Mouse (Mus musculus): Measurements from ENCODE around the gene Itga4. TPM values are rescaled to one million over a fixed set of nuclear protein-coding genes. Genes with fewer than 3 reads are reported as not detected.
A peak's percentile ranks its signal among the peaks of the same experiment; 100 is the strongest.

The Itga4 gene
- total RNA-seq, 1 experiment from 2014 or later, result 1.2 TPM

- DNase-seq, result no peak
These were observed 97.0 kb downstream of the Itga4 start for GRCm38 (mm10) chr2:79352100-79352802.

DNA sequence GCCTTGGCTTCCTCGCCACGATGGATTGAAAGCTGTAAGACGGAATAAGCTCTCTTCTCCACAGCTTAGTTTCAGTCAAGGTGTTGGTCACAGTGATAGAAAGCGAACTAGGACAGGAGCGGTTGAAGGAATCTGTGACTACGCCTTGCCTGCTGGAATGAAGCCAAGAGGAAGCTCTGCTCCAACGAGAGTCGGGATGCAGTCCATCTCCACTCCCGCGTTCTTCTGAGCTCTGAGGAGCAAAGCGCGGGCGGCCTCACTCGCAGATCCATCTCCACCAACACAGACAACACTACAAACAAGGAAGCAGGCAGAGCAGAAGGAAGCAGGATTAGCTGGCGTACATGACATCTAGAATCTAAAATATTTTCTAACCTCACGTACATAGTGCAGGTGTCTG is 99.5 kb downstream of the Itga4 start:
- DNase-seq, result no peak

DNA sequence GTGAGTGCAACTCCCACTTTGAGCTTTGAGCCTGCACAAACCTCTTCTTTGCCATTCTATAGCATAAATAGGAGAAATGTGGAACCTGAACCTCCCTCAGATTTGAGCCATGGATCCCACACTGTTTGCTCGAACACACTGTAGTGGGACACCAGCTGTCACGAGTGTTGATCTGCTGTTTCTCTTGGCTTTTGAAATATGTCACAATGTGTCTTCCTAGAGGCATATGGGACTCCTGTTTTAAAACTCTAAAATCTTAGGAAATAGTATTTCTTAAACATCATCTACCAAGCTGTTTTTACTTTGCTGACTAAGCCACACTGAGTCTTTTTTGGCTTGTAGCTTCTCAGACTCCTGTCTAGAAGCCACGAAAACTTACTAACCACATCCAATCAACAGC is 102.6 kb downstream of the Itga4 start:
- no peak for DNase-seq

DNA sequence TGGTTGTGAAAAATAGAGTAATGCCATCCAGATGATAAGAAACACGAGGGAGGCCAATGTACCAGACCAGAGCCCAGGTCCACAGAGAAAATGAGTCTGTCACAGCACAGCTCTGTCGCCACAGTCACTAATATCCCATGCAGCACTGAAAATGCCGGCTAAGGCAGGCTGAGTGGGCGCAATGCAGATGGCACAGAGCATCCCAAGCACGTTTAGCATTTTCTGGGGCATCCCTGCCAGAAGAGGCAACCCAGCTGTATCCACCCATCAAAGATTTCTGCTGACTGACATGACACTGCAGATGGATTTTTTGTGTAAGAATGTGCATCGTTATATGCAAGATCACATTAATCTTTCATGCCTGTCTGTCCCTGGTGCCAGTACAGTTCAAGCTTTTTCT is 106.8 kb downstream of the Itga4 start:
- no peak for DNase-seq

DNA sequence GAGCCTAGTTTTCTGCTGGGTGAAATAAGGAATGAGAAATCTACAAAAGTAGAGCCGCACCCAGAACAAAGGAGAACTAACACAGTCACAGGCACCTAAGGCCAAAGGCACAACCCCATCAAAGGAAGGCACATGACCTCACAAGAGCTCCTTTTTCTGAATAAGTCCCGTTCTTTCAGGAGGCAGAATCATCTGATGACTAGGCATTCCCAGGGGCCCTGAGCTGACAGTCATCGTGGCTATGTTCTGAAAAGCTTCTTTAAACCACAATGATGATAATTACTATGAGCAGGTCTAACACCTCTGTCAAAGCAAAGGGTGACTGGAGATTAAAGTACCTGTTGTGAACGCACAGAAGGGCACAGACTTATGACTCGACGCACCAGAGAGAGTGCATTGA is 108.7 kb downstream of the Itga4 start:
- DNase-seq, result no peak

GRCm38 (mm10) chr2:79367451-79368450 is 112.5 kb downstream of the Itga4 start:
- DNase-seq, result no peak

GRCm38 (mm10) chr2:79368661-79369060 is 113.4 kb downstream of the Itga4 start:
- no peak for DNase-seq

GRCm38 (mm10) chr2:79369061-79369524 is 113.9 kb downstream of the Itga4 start:
- peak; percentile 10 for DNase-seq

GRCm38 (mm10) chr2:79369905-79370304 is 114.7 kb downstream of the Itga4 start:
- no peak for DNase-seq

- DNase-seq, result no peak
These were observed 115.6 kb downstream of the Itga4 start for GRCm38 (mm10) chr2:79370711-79371312.

DNA sequence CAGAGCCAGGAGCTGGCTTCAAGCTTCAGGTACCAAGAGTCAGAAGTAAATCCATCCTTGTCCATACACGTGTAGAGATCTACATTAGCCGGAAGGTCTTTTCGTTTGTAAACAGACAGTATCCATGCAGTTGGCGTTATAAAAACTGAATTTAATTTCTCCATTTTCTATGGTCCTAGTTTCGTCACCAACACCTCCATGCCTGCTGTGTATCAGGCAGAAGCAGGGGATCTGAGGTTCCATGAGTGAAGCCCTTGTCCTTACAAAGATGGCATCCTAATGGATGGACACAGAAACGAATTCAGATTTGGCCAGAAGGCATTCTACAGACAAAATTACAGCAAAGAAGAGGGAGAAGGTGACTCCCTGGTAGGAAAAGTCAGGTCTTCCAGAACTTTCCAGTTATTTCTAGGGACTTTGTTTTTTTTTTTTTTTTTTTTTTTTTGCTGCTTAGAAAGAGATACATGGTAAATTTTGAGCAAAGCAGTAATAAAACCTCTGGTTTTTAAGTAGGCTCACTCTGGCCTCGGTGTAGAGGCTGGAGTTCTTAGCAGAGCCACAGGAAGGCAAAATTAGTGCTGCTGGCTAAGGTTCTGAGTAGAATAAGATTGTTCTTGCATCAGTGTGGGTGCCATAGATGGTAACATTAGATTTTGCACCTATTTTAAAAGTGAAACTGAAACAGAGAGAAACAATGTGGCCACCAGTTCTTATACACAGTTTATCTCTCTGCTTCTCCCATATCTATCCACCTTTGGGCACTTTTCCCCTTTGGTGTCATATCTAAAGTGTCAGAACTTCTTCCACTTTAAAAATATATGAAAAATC is 116.3 kb downstream of the Itga4 start:
- no peak for DNase-seq

- no peak for DNase-seq
These were observed 116.9 kb downstream of the Itga4 start for GRCm38 (mm10) chr2:79372154-79372467.

DNA sequence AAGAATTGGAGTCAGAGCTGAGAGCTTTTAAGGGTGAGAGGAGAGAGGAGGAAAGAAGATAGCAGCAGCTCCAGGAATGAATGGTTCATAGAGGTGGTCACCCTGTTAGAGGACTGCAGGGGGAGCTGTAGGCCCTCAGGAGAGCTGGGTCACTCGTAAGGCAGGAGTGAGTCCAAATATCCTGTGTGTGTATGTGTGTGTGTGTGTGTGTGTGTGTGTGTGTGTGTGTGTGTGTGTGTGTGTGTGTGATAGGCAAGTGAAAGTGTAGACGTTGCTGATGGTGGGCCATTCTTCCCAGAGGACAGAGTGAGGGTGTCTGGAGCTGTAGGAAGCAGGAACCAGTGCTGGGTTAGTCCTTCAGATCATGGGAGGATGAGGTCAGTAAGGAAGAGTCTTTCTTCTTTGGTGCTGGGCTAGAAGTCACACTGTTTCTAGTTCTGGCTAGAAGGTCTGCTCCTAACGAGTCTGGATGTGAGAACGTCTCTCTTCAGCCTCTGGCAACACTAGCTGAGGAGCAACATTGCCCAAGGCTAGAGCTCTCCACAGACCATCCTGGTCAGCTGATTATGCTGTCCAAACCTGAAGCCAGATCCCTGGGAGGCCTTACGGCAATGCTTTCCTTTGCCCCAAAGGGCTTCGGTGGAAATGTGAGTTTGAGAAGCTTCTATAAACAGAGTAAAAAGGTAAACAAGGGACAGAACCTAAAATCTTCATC is 117.4 kb downstream of the Itga4 start:
- no peak for DNase-seq

DNA sequence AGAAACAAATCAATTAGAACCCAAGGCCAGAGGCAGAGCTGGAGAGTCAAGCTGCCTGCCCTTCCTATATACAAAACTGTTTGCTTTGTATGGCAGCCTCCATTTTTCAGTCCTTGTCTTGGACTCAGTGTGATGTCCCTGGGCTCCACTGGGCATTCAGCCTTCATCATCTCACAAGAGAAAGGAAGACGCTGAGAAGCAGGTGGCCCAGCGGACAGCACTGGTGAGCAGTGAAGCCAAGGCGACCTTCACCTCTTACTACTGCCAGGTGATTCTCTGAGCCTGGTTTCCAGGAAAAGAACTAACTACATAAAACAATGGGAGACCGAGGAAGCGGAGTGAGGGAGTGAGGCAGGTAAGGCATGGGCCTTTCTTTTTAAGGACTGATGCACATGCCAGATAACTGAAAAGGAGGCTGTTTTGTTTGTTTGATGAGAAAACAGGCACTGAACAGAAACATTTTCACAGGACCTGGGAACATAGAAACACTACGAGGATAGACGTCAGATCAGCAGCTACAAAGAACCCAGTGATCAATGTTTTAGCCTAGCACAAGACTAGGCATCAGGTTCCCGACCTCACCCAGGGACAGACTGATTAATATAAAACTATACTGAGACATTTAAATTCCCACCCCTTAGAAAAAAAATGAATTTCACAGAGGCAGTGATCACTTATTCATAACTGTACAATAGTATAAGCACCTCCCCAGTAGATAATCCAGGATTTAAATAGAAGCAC is 123.3 kb downstream of the Itga4 start:
- DNase-seq, result no peak

GRCm38 (mm10) chr2:79379087-79380041 is 124.1 kb downstream of the Itga4 start:
- no peak for DNase-seq

All from adrenal gland, postnatal 25 days (tissue).